14 mouse cellular contexts compared by ENCODE assay signal in genomic region chr6:145616402-145617229, GRCm38 (mm10). TPM values are rescaled to one million over a fixed set of nuclear protein-coding genes. Genes with fewer than 3 reads are reported as not detected.
DNase-seq lines count a peak whose midpoint lies in the region; ATAC-seq and TF ChIP-seq lines count a peak whose summit lies in the region.
"Had no signal": no experiment of that assay in that cellular context is flagged by ENCODE, and none has a peak within 500 bp of the region (broad histone marks: within the 10 kb centered on the region; RNA-seq: fewer than 3 reads in every experiment).

No protein-coding gene starts in this region.

- H3K27ac ChIP-seq in lung, postnatal 0 days (ENCODE audit: low read length), result no peak overlapping the region
- no peak overlapping the region for H3K27ac ChIP-seq in MEL (ENCODE audit: control insufficient read depth, low read depth, low read length)
- H3K27ac ChIP-seq in forebrain, embryonic 13.5 days, result no peak overlapping the region
- H3K27ac ChIP-seq: hindbrain, embryonic 10.5 days had no signal

- no peak overlapping the region for H3K9ac ChIP-seq in lung, postnatal 0 days (replicated peaks; ENCODE audit: low read depth)
- peak overlapping the region; percentile 30 for H3K9ac ChIP-seq in MEL (ENCODE audit: control insufficient read depth, low read depth, low read length, poor library complexity, severe bottlenecking)
- no peak overlapping the region for H3K9ac ChIP-seq in forebrain, embryonic 13.5 days

- H3K79me2 ChIP-seq in MEL (ENCODE audit: control insufficient read depth, insufficient read depth, low read length, poor library complexity), result no peaks in the 10 kb centered on the region

- peak; percentile 31; the same call in 1 of the 2 replicates for TF ChIP-seq CTCF in lung, postnatal 0 days (IDR thresholded peaks at IDR 0.05)
- no peak for TF ChIP-seq CTCF in lung, adult 2 months (IDR thresholded peaks at IDR 0.05; ENCODE audit: insufficient read depth, low read length)
- TF ChIP-seq CTCF in MEL (IDR thresholded peaks at IDR 0.05 in 2 of 3, conservative IDR thresholded peaks at IDR 0.05 in 1 of 3; ENCODE audit: control insufficient read depth in 1 of 3, insufficient read depth in 1 of 3, low read depth in 2 of 3, low read length in 3 of 3, poor library complexity in 1 of 3, severe bottlenecking in 1 of 3), result no peak

- no peak overlapping the region for H3K4me3 ChIP-seq in lung, postnatal 0 days (ENCODE audit: low read depth, low read length)
- H3K4me3 ChIP-seq in lung, adult 2 months (replicated peaks; ENCODE audit: extremely low read depth, low read depth, low read length), result no peak overlapping the region
- peak overlapping the region; percentile 53 to 77 for H3K4me3 ChIP-seq in MEL (ENCODE audit: control insufficient read depth in 1 of 2, insufficient read depth in 1 of 2, low read depth in 2 of 2, low read length in 2 of 2)
- no peak overlapping the region for H3K4me3 ChIP-seq in forebrain, embryonic 13.5 days
- H3K4me3 ChIP-seq: hindbrain, embryonic 10.5 days had no signal

- no peaks in the 10 kb centered on the region for H3K36me3 ChIP-seq in lung, postnatal 0 days (ENCODE audit: insufficient read depth, low read length)
- no peaks in the 10 kb centered on the region for H3K36me3 ChIP-seq in MEL (ENCODE audit: control insufficient read depth in 1 of 2, insufficient read depth in 2 of 2, low read length in 2 of 2)
- no peaks in the 10 kb centered on the region for H3K36me3 ChIP-seq in forebrain, embryonic 13.5 days (ENCODE audit: poor library complexity, severe bottlenecking)
- H3K36me3 ChIP-seq: hindbrain, embryonic 10.5 days had no signal

- H3K27me3 ChIP-seq in lung, postnatal 0 days (replicated peaks; ENCODE audit: insufficient read depth, low read length), result no peaks in the 10 kb centered on the region
- no peaks in the 10 kb centered on the region for H3K27me3 ChIP-seq in MEL (ENCODE audit: control insufficient read depth in 1 of 2, insufficient read depth in 2 of 2, low read length in 2 of 2)
- H3K27me3 ChIP-seq in forebrain, embryonic 13.5 days, result no peaks in the 10 kb centered on the region

- TF ChIP-seq POLR2A in lung, adult 2 months (IDR thresholded peaks at IDR 0.05; ENCODE audit: borderline replicate concordance, extremely low read depth, low read depth, low read length), result no peak
- no peak for TF ChIP-seq POLR2A in MEL (IDR thresholded peaks at IDR 0.05; ENCODE audit: control insufficient read depth in 1 of 2, insufficient read depth in 1 of 2, low read depth in 1 of 2, low read length in 2 of 2, poor library complexity in 1 of 2)

- no peak for TF ChIP-seq RAD21 in MEL (IDR thresholded peaks at IDR 0.05; ENCODE audit: low read depth, low read length)

- no peak for ATAC-seq in lung, postnatal 0 days
- peak; percentile 58; the same call in 1 of the 2 replicates for ATAC-seq in granulocyte monocyte progenitor cell, adult 5-6 weeks (replicated peaks; ENCODE audit: poor library complexity, severe bottlenecking)
- ATAC-seq in forebrain, embryonic 13.5 days, result no peak

- peak; percentile 52 for DNase-seq in lung, postnatal 0 days (ENCODE audit: low spot score)
- DNase-seq in lung, adult 2 months, result no peak
- DNase-seq in MEL (ENCODE audit: low read depth, low spot score), result peak; percentile 11
- peak; percentile 22 for DNase-seq in skeletal muscle tissue, adult 2 months (ENCODE audit: low read depth, low spot score)
- DNase-seq in spleen, postnatal 10 days (ENCODE audit: low spot score in 2 of 2), result no peak
- DNase-seq: gastrocnemius, postnatal 25 days; kidney, adult 8-10 months; lung, adult 18-20 months; retina, postnatal 1 day had no signal

- no peaks in the 10 kb centered on the region for H3K4me1 ChIP-seq in lung, postnatal 0 days (ENCODE audit: insufficient read depth, low read depth, low read length)
- H3K4me1 ChIP-seq in lung, adult 2 months (ENCODE audit: control insufficient read depth, insufficient read depth, low read length), result 0 out of 2 replicates have a peak, but pooled peaks cover 2% of the 10 kb centered on the region
- no peaks in the 10 kb centered on the region for H3K4me1 ChIP-seq in MEL (ENCODE audit: control insufficient read depth in 1 of 2, insufficient read depth in 2 of 2, low read length in 2 of 2)
- H3K4me1 ChIP-seq in forebrain, embryonic 13.5 days, result no peaks in the 10 kb centered on the region

- H3K4me2 ChIP-seq in lung, postnatal 0 days (replicated peaks; ENCODE audit: low read depth, low read length), result no peak overlapping the region
- H3K4me2 ChIP-seq in forebrain, embryonic 13.5 days, result no peak overlapping the region

- WGBS in lung, postnatal 0 days, result 60% methylated on average over 5 of the region's 5 CpGs
- WGBS in lung, adult 2 months, result 54% methylated on average over 5 of the region's 5 CpGs
- WGBS in forebrain, embryonic 13.5 days, result 88% methylated on average over 5 of the region's 5 CpGs

- H3K9me3 ChIP-seq in lung, postnatal 0 days (ENCODE audit: low read length), result no peaks in the 10 kb centered on the region
- no peaks in the 10 kb centered on the region for H3K9me3 ChIP-seq in MEL (replicated peaks; ENCODE audit: insufficient read depth, low read length)
- no peaks in the 10 kb centered on the region for H3K9me3 ChIP-seq in forebrain, embryonic 13.5 days (replicated peaks)
- H3K9me3 ChIP-seq: hindbrain, embryonic 10.5 days had no signal

- no peak for TF ChIP-seq EP300 in lung, postnatal 0 days (IDR thresholded peaks at IDR 0.05)
- TF ChIP-seq EP300 in MEL (IDR thresholded peaks at IDR 0.05; ENCODE audit: low read depth in 1 of 2, low read length in 2 of 2), result no peak

TF ChIP-seq in MEL, 35 proteins besides CTCF, POLR2A, EP300 and RAD21:
- TF ChIP-seq POLR2AphosphoS5 (IDR thresholded peaks at IDR 0.05; ENCODE audit: borderline replicate concordance, low read depth, low read length), result no peak
- no peak for TF ChIP-seq MAFK (IDR thresholded peaks at IDR 0.05; ENCODE audit: borderline replicate concordance, low read depth, low read length)
- TF ChIP-seq ZC3H11A (IDR thresholded peaks at IDR 0.05; ENCODE audit: low read depth, low read length), result no peak
- no peak for TF ChIP-seq MAZ (IDR thresholded peaks at IDR 0.05; ENCODE audit: low read depth, low read length)
- TF ChIP-seq NELFE (IDR thresholded peaks at IDR 0.05; ENCODE audit: low read depth, low read length), result no peak
- no peak for TF ChIP-seq USF2 (IDR thresholded peaks at IDR 0.05; ENCODE audit: borderline replicate concordance in 1 of 2, insufficient read depth in 1 of 2, low read depth in 1 of 2, low read length in 2 of 2)

RNA-seq across cellular contexts. Expression of gene Tuba3b, which starts 1.1 kb away (rescaled TPM):
- polyA plus RNA-seq in lung, postnatal 0 days (2015; fragmentation: Nextera tagmentation; extraction: Ambion mirVana), result not detected in 2 replicates
- polyA plus RNA-seq in lung, adult 2 months (2012; rRNA removed), result 0.08 and 0.16 TPM in 2 replicates
- 0.16 and 0.23 TPM in 2 replicates for total RNA-seq in MEL (2012; rRNA removed)
- under 1 TPM in 1 of 2 experiments, not detected in 1; 0.06 TPM for polyA plus RNA-seq in MEL (2012; ENCODE audit: insufficient read depth in 1 of 2, insufficient read length in 2 of 2, low read depth in 1 of 2, low replicate concordance in 2 of 2, missing spikeins in 1 of 2)
- not detected in 2 replicates for total RNA-seq in granulocyte monocyte progenitor cell, adult 5-6 weeks (2014; fragmentation: Nextera tagmentation)
- total RNA-seq in granulocyte monocyte progenitor cell, adult 5-6 weeks (2017), result not detected in 2 replicates
- polyA plus RNA-seq in forebrain, embryonic 13.5 days (2015; fragmentation: Nextera tagmentation; extraction: Ambion mirVana), result not detected in 2 replicates
- total RNA-seq: gastrocnemius, postnatal 25 days; left cerebral cortex, adult 18-20 months had no signal
- polyA plus RNA-seq: brain, embryonic 14.5 days; hindbrain, embryonic 10.5 days had no signal

RNA-seq across cellular contexts. Expression of gene Lmntd1, which starts 2.5 kb away (rescaled TPM):
- polyA plus RNA-seq in lung, postnatal 0 days (2015; fragmentation: Nextera tagmentation; extraction: Ambion mirVana), result 0.74 and 0.81 TPM in 2 replicates
- 1.7 and 4.5 TPM in 2 replicates for polyA plus RNA-seq in lung, adult 2 months (2012; rRNA removed)
- total RNA-seq in MEL (2012; rRNA removed), result not detected in 2 replicates
- polyA plus RNA-seq in MEL (2012; ENCODE audit: insufficient read depth in 1 of 2, insufficient read length in 2 of 2, low read depth in 1 of 2, low replicate concordance in 2 of 2, missing spikeins in 1 of 2), result not detected
- not detected in 2 replicates for total RNA-seq in granulocyte monocyte progenitor cell, adult 5-6 weeks (2014; fragmentation: Nextera tagmentation)
- total RNA-seq in granulocyte monocyte progenitor cell, adult 5-6 weeks (2017), result not detected in 2 replicates
- 0.45 and 0.47 TPM in 2 replicates for polyA plus RNA-seq in forebrain, embryonic 13.5 days (2015; fragmentation: Nextera tagmentation; extraction: Ambion mirVana)

Comparison
In these comparisons a context has a peak if more than half of its experiments do, and no peak if none do; other contexts are left out.
1. DNase-seq: peak in lung, postnatal 0 days (single experiment), MEL (single experiment) and skeletal muscle tissue, adult 2 months (single experiment); none in lung, adult 2 months (single experiment) and spleen, postnatal 10 days (0 of 2).
2. H3K4me3 ChIP-seq: peak in MEL (2 of 2); none in lung, postnatal 0 days (single experiment), lung, adult 2 months (single experiment) and forebrain, embryonic 13.5 days (single experiment).